Mouse (Mus musculus): ENCODE measurements at regions not wholly inside any gene's neighbourhood (a gene's known extent, or its start where the extent isn't known, plus 50 kb on each side); places are given as distances from the start of the nearest gene placed in this dataset.
"Not testable (repeated sequence)": the region's sequence is repeated elsewhere in the genome, so short reads cannot be mapped to it uniquely, and the experiment has no call there.

- no peak for DNase-seq (ENCODE audit: low spot score)
Measured at GRCm38 (mm10) chr11:27105920-27106319, 512.1 kb upstream of the Vrk2 start.

GRCm38 (mm10) chr11:27102906-27103305, 509.1 kb upstream of the Vrk2 start:
- DNase-seq (ENCODE audit: low spot score) = no peak

- no peak for DNase-seq (ENCODE audit: low spot score)
Measured at GRCm38 (mm10) chr11:27102045-27102444, 508.2 kb upstream of the Vrk2 start.

GRCm38 (mm10) chr11:27096615-27097014, 502.8 kb upstream of the Vrk2 start:
- DNase-seq (ENCODE audit: low spot score) = no peak

- DNase-seq (ENCODE audit: low spot score) = not testable (repeated sequence)
Measured at GRCm38 (mm10) chr11:27095460-27095859, 501.7 kb upstream of the Vrk2 start.

GRCm38 (mm10) chr11:27086516-27086915, 492.7 kb upstream of the Vrk2 start:
- no peak for DNase-seq (ENCODE audit: low spot score)

- DNase-seq (ENCODE audit: low spot score) = no peak
Measured at GRCm38 (mm10) chr11:27081188-27081587, 487.4 kb upstream of the Vrk2 start.

GRCm38 (mm10) chr11:27070381-27070780, 476.6 kb upstream of the Vrk2 start:
- no peak for DNase-seq (ENCODE audit: low spot score)

- DNase-seq (ENCODE audit: low spot score) = no peak
Measured at GRCm38 (mm10) chr11:27027243-27027852, 433.5 kb upstream of the Vrk2 start.

- DNase-seq (ENCODE audit: low spot score) = no peak
Measured at GRCm38 (mm10) chr11:27025500-27025899, 431.7 kb upstream of the Vrk2 start.

- no peak for DNase-seq (ENCODE audit: low spot score)
Measured at GRCm38 (mm10) chr11:26996292-26997099, 402.7 kb upstream of the Vrk2 start.

GRCm38 (mm10) chr11:26981216-26981615, 387.4 kb upstream of the Vrk2 start:
- DNase-seq (ENCODE audit: low spot score) = no peak

- DNase-seq (ENCODE audit: low spot score) = no peak
Measured at GRCm38 (mm10) chr11:26972533-26973081, 378.8 kb upstream of the Vrk2 start.

GRCm38 (mm10) chr11:26971161-26971560, 377.4 kb upstream of the Vrk2 start:
- no peak for DNase-seq (ENCODE audit: low spot score)

GRCm38 (mm10) chr11:26967427-26967826, 373.6 kb upstream of the Vrk2 start:
- DNase-seq (ENCODE audit: low spot score) = no peak

- DNase-seq (ENCODE audit: low spot score) = peak; percentile 7
Measured at GRCm38 (mm10) chr11:26962928-26963667, 369.3 kb upstream of the Vrk2 start.

GRCm38 (mm10) chr11:26962040-26962927, 368.5 kb upstream of the Vrk2 start:
- DNase-seq (ENCODE audit: low spot score) = no peak

- DNase-seq (ENCODE audit: low spot score) = peak; percentile 88
Measured at GRCm38 (mm10) chr11:26961336-26961980, 367.7 kb upstream of the Vrk2 start.

GRCm38 (mm10) chr11:26956153-26956552, 362.4 kb upstream of the Vrk2 start:
- no peak for DNase-seq (ENCODE audit: low spot score)

GRCm38 (mm10) chr11:26931766-26932165, 338.0 kb upstream of the Vrk2 start:
- DNase-seq (ENCODE audit: low spot score) = no peak

- no peak for DNase-seq (ENCODE audit: low spot score)
Measured at GRCm38 (mm10) chr11:26907099-26907498, 313.3 kb upstream of the Vrk2 start.

All from ovary, postnatal 14 days (tissue).